Mouse (Mus musculus) liver, postnatal 0 days (tissue): ENCODE measurements around the gene Cks1b. TPM values are rescaled to one million over a fixed set of nuclear protein-coding genes. Genes with fewer than 3 reads are reported as not detected.

Source experiments
- ATAC-seq: fragments of 200-750 bp; cut with Nextera tagmentation; 2 replicates; pipeline ENCODE4 v1.8.0; 2017; ENCODE audit warnings: mild to moderate bottlenecking, moderate library complexity
- DNase-seq: peaks from one replicate; pipeline ENCODE4 v3.0.0-alpha.2; 2016
- H3K27ac ChIP-seq: fragments of 300-500 bp; sonication (generic); 2 replicates; pipeline ENCODE4 v1.5.1; 2014; ENCODE audit warnings: antibody characterized with exemption, moderate library complexity, mild to moderate bottlenecking, low read depth
- H3K27me3 ChIP-seq: fragments of 300-500 bp; sonication (generic); 2 replicates; pipeline ENCODE4 v1.6.1; 2014; ENCODE audit warnings: low read length, control low read depth, mixed read lengths; ENCODE audit not compliant: insufficient read depth
- H3K36me3 ChIP-seq: fragments of 300-500 bp; sonication (generic); replicated peaks from 2 replicates; pipeline ENCODE4 v1.6.1; 2014; ENCODE audit warnings: mild to moderate bottlenecking, control low read depth, low read length, moderate library complexity, mixed read lengths; ENCODE audit not compliant: insufficient read depth
- H3K4me1 ChIP-seq: fragments of 300-500 bp; sonication (generic); 2 replicates; pipeline ENCODE4 v1.6.1; 2014; ENCODE audit warnings: antibody characterized with exemption, mild to moderate bottlenecking, control low read depth; ENCODE audit not compliant: insufficient read depth
- H3K4me2 ChIP-seq: fragments of 300-500 bp; sonication (generic); 2 replicates; pipeline ENCODE4 v1.6.1; 2014; ENCODE audit warnings: low read depth, mild to moderate bottlenecking, low read length, moderate library complexity, mixed read lengths
- H3K4me3 ChIP-seq: fragments of 300-500 bp; sonication (generic); 2 replicates; pipeline ENCODE4 v1.5.1; 2014; ENCODE audit warnings: low read depth, low read length
- H3K9ac ChIP-seq: fragments of 300-500 bp; sonication (generic); replicated peaks from 2 replicates; pipeline ENCODE4 v1.6.1; 2014; ENCODE audit warnings: mild to moderate bottlenecking, moderate library complexity
- H3K9me3 ChIP-seq: fragments of 300-500 bp; sonication (generic); 2 replicates; pipeline ENCODE4 v1.6.1; 2016; ENCODE audit warnings: mild to moderate bottlenecking, control low read depth, low read length, mixed read lengths
- CTCF ChIP-seq: sonication (generic); IDR thresholded peaks from 2 replicates; pipeline ENCODE4 v1.5.1; 2016; ENCODE audit warnings: antibody characterized with exemption, low read depth
- EP300 ChIP-seq: IDR thresholded peaks from 2 replicates; pipeline ENCODE4 v1.6.1; 2016; ENCODE audit warnings: antibody characterized with exemption, low read depth, mild to moderate bottlenecking
- WGBS: fragments of 180-500 bp; shearing (Covaris S2); extraction: QIAGEN DNeasy Blood & Tissue Kit; methylation state at CpG from one replicate; pipeline ENCODE4 v1.1.7; 2014; ENCODE audit not compliant: insufficient replicate concordance; 5-methylcytosine and 5-hydroxymethylcytosine counted together
- polyA plus RNA-seq: library from polyadenylated mRNA; unstranded; fragments of >200 nt; fragmentation: Nextera tagmentation; extraction: Ambion mirVana; gene quantifications from 2 replicates; pipeline ENCODE4 v1.2.1, GENCODE M21; 2015

Cks1b gene
- polyA plus RNA-seq, 1 experiment from 2014 or later: 141 TPM

- peaks cover 12% of the 10 kb centered on the region for H3K27me3 ChIP-seq
- H3K4me2 ChIP-seq: peak overlapping the region; percentile 100
- DNase-seq (peak; percentile 57), ATAC-seq (no peak)
- no peak for TF ChIP-seq CTCF
- TF ChIP-seq EP300: no peak
- H3K4me1 ChIP-seq: peaks cover 62% of the 10 kb centered on the region
- no peaks in the 10 kb centered on the region for H3K36me3 ChIP-seq
- peak overlapping the region; percentile 78 for H3K4me3 ChIP-seq
- WGBS: 17% methylated on average over 19 of the region's 19 CpGs
- no peaks in the 10 kb centered on the region for H3K9me3 ChIP-seq
- H3K9ac ChIP-seq: peak overlapping the region; percentile 82
- peak overlapping the region; percentile 99 for H3K27ac ChIP-seq
These were observed 27.2 kb downstream of the Cks1b start for GRCm38 (mm10) chr3:89390699-89391662.

GRCm38 (mm10) chr3:89390111-89390515 is 28.1 kb downstream of the Cks1b start:
- Histone ChIP-seq H3K36me3 (0 out of 2 replicates have a peak, but pooled peaks cover 4% of the 10 kb centered on the region), H3K4me3 (peak overlapping the region; percentile 78), H3K4me1 (peaks cover 56% of the 10 kb centered on the region), H3K27ac (peak overlapping the region; percentile 99), H3K9me3 (no peaks in the 10 kb centered on the region), H3K27me3 (peaks cover 12% of the 10 kb centered on the region), H3K9ac (peak overlapping the region; percentile 82), H3K4me2 (peak overlapping the region; percentile 100)
- ATAC-seq (no peak), DNase-seq (no peak)
- 28% methylated on average over 5 of the region's 5 CpGs for WGBS
- no peak for TF ChIP-seq EP300
- no peak for TF ChIP-seq CTCF

DNA sequence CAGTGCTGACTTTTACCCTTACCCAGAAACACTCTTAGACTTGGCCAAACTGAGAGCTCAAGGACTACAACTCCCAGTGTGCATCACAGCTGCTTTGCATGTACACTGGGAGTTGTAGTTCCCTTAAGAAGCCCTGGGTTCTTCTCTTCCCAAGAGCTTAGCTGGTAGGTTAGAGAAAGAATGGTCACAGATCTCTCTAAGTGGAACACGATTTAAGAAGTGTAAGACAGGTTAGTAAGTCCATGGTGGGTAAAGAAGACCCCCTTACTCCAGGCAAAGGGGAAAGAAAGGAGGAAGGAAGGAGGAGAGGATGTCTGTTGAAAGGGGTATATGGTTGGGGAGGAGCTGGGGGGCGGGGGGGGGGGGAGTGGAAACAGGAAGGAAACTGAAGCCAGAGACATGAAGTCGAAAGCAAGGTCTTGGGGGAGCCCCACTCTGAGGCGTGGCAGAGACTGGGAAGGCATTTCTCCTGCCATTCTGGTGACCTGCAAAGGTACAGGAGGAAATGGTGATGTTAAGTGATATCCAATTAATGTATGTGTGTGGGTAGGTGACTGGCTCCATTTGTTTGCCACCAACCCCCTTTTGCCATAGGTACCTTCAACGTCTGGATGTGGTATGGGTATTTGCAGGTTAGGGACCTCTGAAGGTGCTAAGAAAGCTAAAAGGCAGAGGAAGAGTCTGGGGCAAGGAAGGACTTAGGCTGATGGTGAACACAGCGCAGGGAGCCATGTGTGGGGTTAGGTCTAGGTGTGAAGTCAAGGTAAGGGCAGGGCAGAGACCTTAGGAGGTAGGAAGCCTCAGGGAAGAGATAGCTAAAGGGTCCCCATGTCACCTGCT is 29.1 kb downstream of the Cks1b start:
- TF ChIP-seq EP300: no peak
- no peak for TF ChIP-seq CTCF
- DNase-seq (peak; percentile 47), ATAC-seq (no peak)
- 31% methylated on average over 6 of the region's 6 CpGs for WGBS
- Histone ChIP-seq H3K27me3 (peaks cover 12% of the 10 kb centered on the region), H3K27ac (peak overlapping the region; percentile 99), H3K4me1 (peaks cover 55% of the 10 kb centered on the region), H3K9me3 (no peaks in the 10 kb centered on the region), H3K4me2 (peak overlapping the region; percentile 100), H3K4me3 (peak overlapping the region; percentile 78; the same call in 1 of the 2 replicates), H3K9ac (no peak overlapping the region), H3K36me3 (0 out of 2 replicates have a peak, but pooled peaks cover 5% of the 10 kb centered on the region)

DNA sequence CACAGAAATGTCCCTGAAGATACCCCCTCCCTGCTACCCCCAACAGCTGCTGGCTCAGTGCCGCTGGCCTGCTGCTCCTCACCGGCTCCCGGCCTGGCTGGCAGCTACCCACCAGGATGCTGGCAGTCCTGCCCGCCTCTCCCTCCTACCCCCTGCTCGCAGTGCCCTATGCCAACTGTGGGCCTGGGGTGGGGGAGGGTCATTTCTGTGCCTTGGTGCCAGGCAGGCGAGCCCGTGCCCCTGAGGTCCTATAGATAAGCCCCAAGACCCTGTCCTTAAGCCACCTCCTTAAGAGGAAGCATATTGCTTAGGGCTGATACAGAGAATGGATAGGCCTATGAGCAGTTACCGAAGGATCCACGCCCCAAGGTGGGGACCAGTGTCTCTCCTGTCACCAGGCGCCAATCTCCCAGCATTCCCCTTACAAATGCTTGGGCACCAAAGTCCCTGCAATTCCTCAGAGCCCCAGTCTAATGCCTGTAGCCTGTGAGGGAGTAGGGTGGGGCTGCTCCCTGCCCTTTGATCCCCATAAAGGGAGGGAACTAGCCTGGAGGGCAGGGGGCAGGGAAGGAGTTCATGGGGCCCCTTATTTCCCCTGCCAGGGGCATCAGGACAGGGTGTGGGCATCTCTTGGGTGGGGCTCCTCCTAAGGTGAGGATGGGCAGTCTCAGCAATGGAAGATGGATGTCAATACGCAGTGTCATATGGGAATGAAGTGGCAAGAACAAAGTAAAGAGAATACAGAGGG is 29.9 kb downstream of the Cks1b start:
- 0 out of 2 replicates have a peak, but pooled peaks cover 5% of the 10 kb centered on the region for H3K36me3 ChIP-seq
- H3K4me3 ChIP-seq: peak overlapping the region; percentile 36
- no peaks in the 10 kb centered on the region for H3K9me3 ChIP-seq
- DNase-seq (no peak), ATAC-seq (no peak)
- WGBS: 57% methylated on average over 11 of the region's 11 CpGs
- H3K4me1 ChIP-seq: peaks cover 51% of the 10 kb centered on the region
- H3K27ac ChIP-seq: peak overlapping the region; percentile 99
- H3K27me3 ChIP-seq: peaks cover 12% of the 10 kb centered on the region
- peak overlapping the region; percentile 60 for H3K4me2 ChIP-seq
- H3K9ac ChIP-seq: peak overlapping the region; percentile 34; the same call in 1 of the 2 replicates
- TF ChIP-seq EP300 (no peak), CTCF (no peak)

DNA sequence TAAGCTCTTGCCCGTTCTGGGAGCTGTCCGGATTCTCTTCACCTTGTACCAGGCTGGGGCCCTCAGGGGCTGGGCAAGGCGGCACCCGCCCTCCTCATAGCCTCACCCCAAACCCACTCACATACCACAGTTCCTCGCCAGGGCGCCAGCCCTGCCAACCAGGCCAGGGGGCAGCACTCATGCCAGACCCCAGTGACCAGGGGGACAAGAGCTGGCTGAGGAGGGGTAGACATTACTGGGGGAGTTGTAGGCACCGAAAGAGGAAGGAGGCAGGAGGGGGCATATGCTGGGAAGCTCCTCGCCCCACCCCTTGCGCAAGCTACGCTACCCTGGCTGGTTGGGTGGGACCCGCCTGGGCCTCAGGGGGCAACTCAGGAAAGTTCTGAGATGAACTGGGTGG is 30.6 kb downstream of the Cks1b start:
- ATAC-seq: no peak
- DNase-seq: no peak
- no peaks in the 10 kb centered on the region for H3K9me3 ChIP-seq
- H3K36me3 ChIP-seq: 0 out of 2 replicates have a peak, but pooled peaks cover 5% of the 10 kb centered on the region
- H3K27ac ChIP-seq: peak overlapping the region; percentile 99
- peak overlapping the region; percentile 36 for H3K4me3 ChIP-seq
- peak overlapping the region; percentile 40 for H3K9ac ChIP-seq
- H3K4me1 ChIP-seq: peaks cover 51% of the 10 kb centered on the region
- peak overlapping the region; percentile 60 for H3K4me2 ChIP-seq
- WGBS: 59% methylated on average over 11 of the region's 11 CpGs
- peaks cover 10% of the 10 kb centered on the region for H3K27me3 ChIP-seq
- TF ChIP-seq CTCF: peak; percentile 17; the same call in 1 of the 2 replicates
- TF ChIP-seq EP300: no peak
